Mouse (Mus musculus) thymus, adult 2 months (tissue): Measurements from ENCODE around the gene AI464131. TPM values are rescaled to one million over a fixed set of nuclear protein-coding genes. Genes with fewer than 3 reads are reported as not detected.

ENCODE experiments used
- DNase-seq: peaks from one replicate; pipeline ENCODE4 v3.0.0; 2021
- H3K27ac ChIP-seq: fragments of 200-500 bp; 2 replicates; pipeline ENCODE4 v1.5.1; 2012; ENCODE audit warnings: low read length, control low read depth; ENCODE audit not compliant: control insufficient read depth, insufficient read depth
- H3K27me3 ChIP-seq: fragments of 200-500 bp; 2 replicates; pipeline ENCODE4 v1.6.1; 2012; ENCODE audit warnings: mild to moderate bottlenecking, low read length, moderate library complexity, mixed read lengths; ENCODE audit not compliant: control insufficient read depth, insufficient read depth
- H3K36me3 ChIP-seq: fragments of 200-500 bp; 2 replicates; pipeline ENCODE4 v1.6.1; 2012; ENCODE audit warnings: mild to moderate bottlenecking, low read length, moderate library complexity; ENCODE audit not compliant: control insufficient read depth, insufficient read depth
- H3K4me1 ChIP-seq: fragments of 200-500 bp; replicated peaks from 2 replicates; pipeline ENCODE4 v1.6.1; 2012; ENCODE audit warnings: low read length; ENCODE audit not compliant: control insufficient read depth, insufficient read depth
- H3K4me3 ChIP-seq: fragments of 200-500 bp; 2 replicates; pipeline ENCODE4 v1.5.1; 2012; ENCODE audit warnings: mild to moderate bottlenecking, low read length, control low read depth, moderate library complexity; ENCODE audit not compliant: control insufficient read depth, insufficient read depth
- CTCF ChIP-seq: fragments of 200-500 bp; IDR thresholded peaks from 2 replicates; pipeline ENCODE4 v1.5.1; 2012; ENCODE audit warnings: mild to moderate bottlenecking, control low read depth, low read length, moderate library complexity, borderline replicate concordance; ENCODE audit not compliant: control insufficient read depth, poor library complexity, insufficient read depth; ENCODE audit errors: extremely low read depth
- POLR2A ChIP-seq: fragments of 200-500 bp; IDR thresholded peaks from 2 replicates; pipeline ENCODE4 v1.6.1; 2012; ENCODE audit warnings: mild to moderate bottlenecking, low read length, control low read depth, moderate library complexity; ENCODE audit not compliant: control insufficient read depth, poor library complexity, insufficient read depth; ENCODE audit errors: extremely low read depth
- WGBS: fragments of 180-500 bp; shearing (Covaris S2); methylation state at CpG from one replicate; pipeline ENCODE4 v1.1.7; 2018; 5-methylcytosine and 5-hydroxymethylcytosine counted together
- polyA plus RNA-seq: library from polyadenylated mRNA; depleted of rRNA; stranded (reverse); fragments of >200 nt; gene quantifications from 2 replicates; pipeline ENCODE4 v1.2.3, GENCODE M21; 2012

Gene AI464131
- polyA plus RNA-seq, 1 experiment = 2.6 TPM

GRCm38 (mm10) chr4:41520641-41521040 lies 17.8 kb upstream of the AI464131 start:
- no peaks in the 10 kb centered on the region for H3K27me3 ChIP-seq
- no peak overlapping the region for H3K4me3 ChIP-seq
- DNase-seq = no peak
- WGBS = 81% methylated on average over 14 of the region's 14 CpGs
- no peaks in the 10 kb centered on the region for H3K36me3 ChIP-seq
- TF ChIP-seq POLR2A (no peak), CTCF (no peak)
- no peaks in the 10 kb centered on the region for H3K4me1 ChIP-seq
- H3K27ac ChIP-seq = no peak overlapping the region

GRCm38 (mm10) chr4:41519195-41519594 lies 16.3 kb upstream of the AI464131 start:
- no peaks in the 10 kb centered on the region for H3K36me3 ChIP-seq
- no peak for DNase-seq
- 95% methylated on average over 5 of the region's 5 CpGs for WGBS
- H3K4me1 ChIP-seq = no peaks in the 10 kb centered on the region
- no peaks in the 10 kb centered on the region for H3K27me3 ChIP-seq
- TF ChIP-seq POLR2A (no peak), CTCF (no peak)
- H3K27ac ChIP-seq = no peak overlapping the region
- no peak overlapping the region for H3K4me3 ChIP-seq

- TF ChIP-seq CTCF (no peak), POLR2A (no peak)
- H3K4me3 ChIP-seq = no peak overlapping the region
- no peak for DNase-seq
- no peaks in the 10 kb centered on the region for H3K36me3 ChIP-seq
- H3K27ac ChIP-seq = no peak overlapping the region
- no peaks in the 10 kb centered on the region; the same call in 1 of the 2 replicates for H3K27me3 ChIP-seq
- WGBS = 91% methylated on average over 7 of the region's 7 CpGs
- no peaks in the 10 kb centered on the region for H3K4me1 ChIP-seq
Observed at GRCm38 (mm10) chr4:41518349-41518748, 15.5 kb upstream of the AI464131 start.

GRCm38 (mm10) chr4:41517233-41517632 lies 14.4 kb upstream of the AI464131 start, which contains the start of gene 1110017D15Rik:
1110017D15Rik (minus strand) TSS chr4:41517333.
- H3K27me3 ChIP-seq = no peaks in the 10 kb centered on the region; the same call in 1 of the 2 replicates
- TF ChIP-seq POLR2A = no peak
- H3K4me1 ChIP-seq = no peaks in the 10 kb centered on the region
- H3K36me3 ChIP-seq = no peaks in the 10 kb centered on the region
- 77% methylated on average over 2 of the region's 2 CpGs for WGBS
- H3K27ac ChIP-seq = no peak within 1 kb of the TSS
- no peak within 1 kb of the TSS for H3K4me3 ChIP-seq
- no peak for DNase-seq

- Histone ChIP-seq H3K27ac (no peak overlapping the region), H3K27me3 (no peaks in the 10 kb centered on the region; the same call in 1 of the 2 replicates), H3K36me3 (no peaks in the 10 kb centered on the region), H3K4me1 (no peaks in the 10 kb centered on the region), H3K4me3 (no peak overlapping the region)
- no peak for DNase-seq
- TF ChIP-seq CTCF (no peak), POLR2A (no peak)
- WGBS = 28% methylated on average over 8 of the region's 8 CpGs
Observed at GRCm38 (mm10) chr4:41513714-41514113, 10.8 kb upstream of the AI464131 start.

GRCm38 (mm10) chr4:41513309-41513708 lies 10.4 kb upstream of the AI464131 start:
- WGBS = 57% methylated on average over 4 of the region's 4 CpGs

GRCm38 (mm10) chr4:41507998-41508397 lies 5.1 kb upstream of the AI464131 start:
- WGBS = 61% methylated on average over 7 of the region's 7 CpGs
- peaks cover 14% of the 10 kb centered on the region for H3K4me1 ChIP-seq
- peaks cover 8% of the 10 kb centered on the region for H3K27me3 ChIP-seq
- H3K36me3 ChIP-seq = no peaks in the 10 kb centered on the region
- TF ChIP-seq CTCF = no peak
- TF ChIP-seq POLR2A = no peak
- no peak overlapping the region for H3K27ac ChIP-seq
- DNase-seq = no peak
- no peak overlapping the region for H3K4me3 ChIP-seq

More at GRCm38 (mm10) chr4:41513309-41513708, 10.4 kb upstream of the AI464131 start:
- Histone ChIP-seq H3K4me3 (no peak overlapping the region), H3K4me1 (no peaks in the 10 kb centered on the region), H3K36me3 (no peaks in the 10 kb centered on the region), H3K27me3 (no peaks in the 10 kb centered on the region; the same call in 1 of the 2 replicates), H3K27ac (no peak overlapping the region)
- no peak for TF ChIP-seq POLR2A
- TF ChIP-seq CTCF = no peak
- DNase-seq = no peak
